In the genomic region with DNA sequence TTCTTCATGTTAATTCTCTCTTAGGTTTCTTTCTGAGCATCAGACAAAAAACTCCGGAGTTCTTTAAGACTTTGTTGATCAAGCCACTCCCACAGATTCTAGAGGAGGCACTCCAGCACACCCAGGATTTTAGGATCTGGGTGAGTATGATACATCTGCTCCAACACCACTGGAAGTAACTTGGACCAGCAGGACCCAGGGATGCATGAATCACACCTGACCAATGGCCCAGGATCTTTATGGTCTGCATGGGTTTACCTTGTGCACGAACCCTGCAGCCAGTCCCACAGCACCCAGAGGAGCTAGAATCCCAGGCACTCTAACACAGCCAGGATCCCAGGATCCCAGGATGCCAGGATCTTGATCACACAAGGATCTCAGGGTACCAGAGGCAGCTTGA, we compare ENCODE assay signal across 27 mouse cellular contexts.
"Had no signal": no experiment of that assay in that cellular context is flagged by ENCODE, and none has a peak within 500 bp of the region (broad histone marks: within the 10 kb centered on the region; RNA-seq: fewer than 3 reads in every experiment).

No protein-coding gene starts in this region.

- DNase-seq: cerebellum, adult 8-10 months; cerebellum, adult 9-10 months; cerebellum, adult 9-11 months; cerebellum, postnatal 10 days; cerebellum, postnatal 14 days; cerebellum, postnatal 25 days; cerebellum, postnatal 36 days; embryo, embryonic 11 days; forebrain, postnatal 0 days; gastrocnemius, adult 2 months; gastrocnemius, postnatal 10 days; gastrocnemius, postnatal 14 days; gastrocnemius, postnatal 25 days; gastrocnemius, postnatal 36 days; heart, adult 18-20 months; heart, adult 2 months had no signal

- H3K4me1 ChIP-seq: embryonic facial prominence, embryonic 10.5 days; embryonic facial prominence, embryonic 12.5 days; embryonic facial prominence, embryonic 13.5 days; embryonic facial prominence, embryonic 15.5 days; forebrain, embryonic 10.5 days; forebrain, embryonic 12.5 days; forebrain, embryonic 13.5 days; forebrain, embryonic 15.5 days had no signal

- H3K36me3 ChIP-seq: embryonic facial prominence, embryonic 10.5 days; embryonic facial prominence, embryonic 12.5 days; embryonic facial prominence, embryonic 13.5 days; embryonic facial prominence, embryonic 15.5 days; forebrain, embryonic 10.5 days; forebrain, embryonic 12.5 days; forebrain, embryonic 15.5 days had no signal

- H3K27me3 ChIP-seq: embryonic facial prominence, embryonic 12.5 days; embryonic facial prominence, embryonic 13.5 days; embryonic facial prominence, embryonic 15.5 days; forebrain, embryonic 12.5 days; forebrain, embryonic 13.5 days; forebrain, embryonic 15.5 days had no signal

- ATAC-seq: forebrain, embryonic 13.5 days; forebrain, embryonic 14.5 days; forebrain, embryonic 15.5 days; forebrain, embryonic 16.5 days; forebrain, postnatal 0 days had no signal

- H3K27ac ChIP-seq: embryonic facial prominence, embryonic 10.5 days; embryonic facial prominence, embryonic 12.5 days; embryonic facial prominence, embryonic 13.5 days; embryonic facial prominence, embryonic 15.5 days; forebrain, embryonic 10.5 days; forebrain, embryonic 12.5 days; forebrain, embryonic 13.5 days; forebrain, embryonic 15.5 days; gastrocnemius, adult 2 months; heart, adult 2 months had no signal

- H3K4me3 ChIP-seq: embryonic facial prominence, embryonic 10.5 days; embryonic facial prominence, embryonic 12.5 days; embryonic facial prominence, embryonic 13.5 days; embryonic facial prominence, embryonic 15.5 days; erythroblast, embryonic 14.5 days; forebrain, embryonic 10.5 days; forebrain, embryonic 12.5 days; forebrain, embryonic 13.5 days; forebrain, embryonic 15.5 days; gastrocnemius, adult 2 months; heart, adult 2 months had no signal
